17 mouse cellular contexts compared by ENCODE assay signal in the genomic region with DNA sequence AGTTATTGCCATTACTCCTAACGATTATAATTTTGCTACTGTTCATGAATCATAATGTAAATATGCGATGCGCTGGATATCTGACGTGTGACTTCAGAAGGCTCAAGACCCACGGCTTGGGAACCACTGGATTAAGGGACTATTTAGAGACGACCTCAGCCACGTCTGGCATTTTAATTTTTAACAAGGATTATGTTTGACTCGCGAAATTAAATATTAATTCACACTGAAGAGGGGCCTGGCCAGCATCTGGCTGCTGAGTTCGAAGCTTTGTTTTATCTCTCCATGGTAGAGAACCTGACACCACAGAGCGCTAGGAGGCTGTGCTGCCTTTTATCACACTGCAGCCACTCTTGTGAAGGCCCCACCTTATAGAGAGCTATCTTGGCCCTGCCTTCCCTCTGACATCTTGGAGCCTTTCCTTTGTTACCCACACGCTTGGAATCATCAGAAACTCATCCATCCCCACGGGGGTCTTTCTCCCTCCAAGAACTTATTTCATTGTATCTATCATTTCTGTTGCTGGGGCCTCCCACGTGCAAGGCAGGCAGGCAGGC. TPM values are rescaled to one million over a fixed set of nuclear protein-coding genes. Genes with fewer than 3 reads are reported as not detected.
DNase-seq lines count a peak whose midpoint lies in the region; ATAC-seq and TF ChIP-seq lines count a peak whose summit lies in the region.
"Had no signal": no experiment of that assay in that cellular context is flagged by ENCODE, and none has a peak within 500 bp of the region (broad histone marks: within the 10 kb centered on the region; RNA-seq: fewer than 3 reads in every experiment).

No protein-coding gene starts in this region.

- peaks cover 0 to 20% of the 10 kb centered on the region in 2 experiments; a peak in 2 of 4 replicates for H3K36me3 ChIP-seq in MEL (ENCODE audit: control insufficient read depth in 1 of 2, insufficient read depth in 2 of 2, low read length in 2 of 2)
- peaks cover 39% of the 10 kb centered on the region for H3K36me3 ChIP-seq in liver, embryonic 15.5 days (replicated peaks)
- H3K36me3 ChIP-seq: embryonic facial prominence, embryonic 13.5 days; midbrain, embryonic 15.5 days; neural tube, embryonic 12.5 days had no signal

- peaks cover 6 to 22% of the 10 kb centered on the region in 2 experiments; a peak in 3 of 4 replicates for H3K4me1 ChIP-seq in MEL (ENCODE audit: control insufficient read depth in 1 of 2, insufficient read depth in 2 of 2, low read length in 2 of 2)
- H3K4me1 ChIP-seq in liver, embryonic 15.5 days (replicated peaks), result peaks cover 90% of the 10 kb centered on the region
- H3K4me1 ChIP-seq: embryonic facial prominence, embryonic 13.5 days; midbrain, embryonic 15.5 days; neural tube, embryonic 12.5 days had no signal

- no peak for TF ChIP-seq RAD21 in MEL (IDR thresholded peaks at IDR 0.05; ENCODE audit: low read depth, low read length)

- peak overlapping the region in 1 of 2 experiments; percentile 14; a peak in 2 of 4 replicates for H3K4me3 ChIP-seq in MEL (ENCODE audit: control insufficient read depth in 1 of 2, insufficient read depth in 1 of 2, low read depth in 2 of 2, low read length in 2 of 2)
- peak overlapping the region; percentile 34; the same call in 1 of the 2 replicates for H3K4me3 ChIP-seq in liver, embryonic 15.5 days (replicated peaks)
- H3K4me3 ChIP-seq: embryonic facial prominence, embryonic 13.5 days; midbrain, embryonic 15.5 days; neural tube, embryonic 12.5 days had no signal

- TF ChIP-seq EP300 in MEL (IDR thresholded peaks at IDR 0.05; ENCODE audit: low read depth in 1 of 2, low read length in 2 of 2), result peak; percentile 70 to 80; a peak in 3 of 4 replicates

- no peaks in the 10 kb centered on the region for H3K9me3 ChIP-seq in MEL (replicated peaks; ENCODE audit: insufficient read depth, low read length)
- H3K9me3 ChIP-seq in liver, embryonic 15.5 days (replicated peaks), result no peaks in the 10 kb centered on the region
- H3K9me3 ChIP-seq: embryonic facial prominence, embryonic 13.5 days; midbrain, embryonic 15.5 days; neural tube, embryonic 12.5 days had no signal

- peak overlapping the region; percentile 45 for H3K9ac ChIP-seq in MEL (ENCODE audit: control insufficient read depth, low read depth, low read length, poor library complexity, severe bottlenecking)
- peak overlapping the region; percentile 63 for H3K9ac ChIP-seq in liver, embryonic 15.5 days
- H3K9ac ChIP-seq: embryonic facial prominence, embryonic 13.5 days; forebrain, postnatal 0 days; midbrain, embryonic 15.5 days; neural tube, embryonic 12.5 days had no signal

- no peaks in the 10 kb centered on the region for H3K79me2 ChIP-seq in MEL (ENCODE audit: control insufficient read depth, insufficient read depth, low read length, poor library complexity)

- peak overlapping the region; percentile 81 for H3K27ac ChIP-seq in MEL (ENCODE audit: control insufficient read depth, low read depth, low read length)
- peak overlapping the region; percentile 99 for H3K27ac ChIP-seq in liver, embryonic 15.5 days (replicated peaks)
- H3K27ac ChIP-seq: embryonic facial prominence, embryonic 13.5 days; midbrain, embryonic 15.5 days; neural tube, embryonic 12.5 days had no signal

- peak; percentile 36 for DNase-seq in kidney, adult 11 months
- no peak for DNase-seq in kidney, postnatal 14 days
- peak; percentile 91 for DNase-seq in MEL (ENCODE audit: low read depth, low spot score)
- DNase-seq in c-Kit-positive CD71-positive TER-119-negative erythroid progenitor cells, embryonic 14.5 days (ENCODE audit: low read depth), result peak; percentile 82
- DNase-seq in ovary, adult 18-20 months (ENCODE audit: low spot score), result no peak
- no peak for DNase-seq in ovary, postnatal 36 days (ENCODE audit: low spot score)
- no peak for DNase-seq in thymus, postnatal 36 days
- DNase-seq: cerebellum, postnatal 25 days; forebrain, postnatal 0 days; heart, postnatal 4 days; left cerebral cortex, postnatal 4 days had no signal

- TF ChIP-seq POLR2A in MEL (IDR thresholded peaks at IDR 0.05; ENCODE audit: control insufficient read depth in 1 of 2, insufficient read depth in 1 of 2, low read depth in 1 of 2, low read length in 2 of 2, poor library complexity in 1 of 2), result peak in 1 of 2 experiments; percentile 49; a peak in 1 of 4 replicates

- no peaks in the 10 kb centered on the region for H3K27me3 ChIP-seq in MEL (ENCODE audit: control insufficient read depth in 1 of 2, insufficient read depth in 2 of 2, low read length in 2 of 2)
- H3K27me3 ChIP-seq in liver, embryonic 15.5 days, result no peaks in the 10 kb centered on the region
- H3K27me3 ChIP-seq: embryonic facial prominence, embryonic 13.5 days; midbrain, embryonic 15.5 days; neural tube, embryonic 12.5 days had no signal

- TF ChIP-seq CTCF in MEL (IDR thresholded peaks at IDR 0.05 in 2 of 3, conservative IDR thresholded peaks at IDR 0.05 in 1 of 3; ENCODE audit: control insufficient read depth in 1 of 3, insufficient read depth in 1 of 3, low read depth in 2 of 3, low read length in 3 of 3, poor library complexity in 1 of 3, severe bottlenecking in 1 of 3), result no peak

- peak overlapping the region; percentile 73 for H3K4me2 ChIP-seq in liver, embryonic 15.5 days
- H3K4me2 ChIP-seq: embryonic facial prominence, embryonic 13.5 days; midbrain, embryonic 15.5 days; neural tube, embryonic 12.5 days had no signal

- ATAC-seq in liver, embryonic 15.5 days (ENCODE audit: insufficient read depth), result peak; percentile 74
- ATAC-seq: forebrain, postnatal 0 days; lung, postnatal 0 days; midbrain, embryonic 15.5 days had no signal

- 36% methylated on average over 14 of the region's 14 CpGs for WGBS in liver, embryonic 15.5 days (ENCODE audit: insufficient replicate concordance)

TF ChIP-seq in MEL, 35 proteins besides CTCF, POLR2A, EP300 and RAD21:
- TF ChIP-seq CHD1 (IDR thresholded peaks at IDR 0.05; ENCODE audit: low read depth, low read length) (no peak), MAFK (IDR thresholded peaks at IDR 0.05; ENCODE audit: borderline replicate concordance, low read depth, low read length) (no peak), GATA1 (IDR thresholded peaks at IDR 0.05; ENCODE audit: low read depth, low read length) (peak; percentile 88), POLR2AphosphoS2 (IDR thresholded peaks at IDR 0.05; ENCODE audit: low read length) (no peak), NRF1 (IDR thresholded peaks at IDR 0.05; ENCODE audit: insufficient read depth, low read depth, low read length, poor library complexity, severe bottlenecking) (no peak), JUND (IDR thresholded peaks at IDR 0.05; ENCODE audit: low read depth, low read length) (no peak), ZMIZ1 (IDR thresholded peaks at IDR 0.05; ENCODE audit: low read depth, low read length) (no peak), TAL1 (IDR thresholded peaks at IDR 0.05; ENCODE audit: low read length) (peak; percentile 81), HCFC1 (IDR thresholded peaks at IDR 0.05; ENCODE audit: low read depth, low read length) (no peak), E2F4 (IDR thresholded peaks at IDR 0.05; ENCODE audit: borderline replicate concordance, low read depth, low read length) (no peak), USF1 (IDR thresholded peaks at IDR 0.05; ENCODE audit: low read depth, low read length) (no peak), CHD2 (IDR thresholded peaks at IDR 0.05; ENCODE audit: low read length) (no peak), TCF12 (IDR thresholded peaks at IDR 0.05; ENCODE audit: low read depth, low read length) (peak; percentile 87), GABPA (IDR thresholded peaks at IDR 0.05; ENCODE audit: low read depth, low read length) (no peak), TBP (IDR thresholded peaks at IDR 0.05; ENCODE audit: low read depth, low read length) (peak; percentile 65), ETS1 (IDR thresholded peaks at IDR 0.05; ENCODE audit: low read depth, low read length) (peak; percentile 56; the same call in 1 of the 2 replicates), MEF2A (IDR thresholded peaks at IDR 0.05; ENCODE audit: extremely low read depth, insufficient replicate concordance, low read depth, low read length, poor library complexity, severe bottlenecking) (no peak), SIN3A (IDR thresholded peaks at IDR 0.05; ENCODE audit: low read length) (no peak)

RNA-seq across cellular contexts. Expression of gene Tmem120b, which starts 24.9 kb away (rescaled TPM):
- 4.3 and 6.8 TPM in 2 replicates for total RNA-seq in MEL (2012; rRNA removed)
- 1 to 10 TPM in 1 of 2 experiments, not detected in 1; 5.6 TPM for polyA plus RNA-seq in MEL (2012; ENCODE audit: insufficient read depth in 1 of 2, insufficient read length in 2 of 2, low read depth in 1 of 2, low replicate concordance in 2 of 2, missing spikeins in 1 of 2)
- polyA plus RNA-seq in liver, embryonic 15.5 days (2015; fragmentation: Nextera tagmentation; extraction: Ambion mirVana), result 25.8 and 27.0 TPM in 2 replicates

RNA-seq across cellular contexts. Expression of gene Rhof, which starts 39.3 kb away (rescaled TPM):
- 2.5 and 4.1 TPM in 2 replicates for total RNA-seq in MEL (2012; rRNA removed)
- 10 to 100 TPM in 1 of 2 experiments, not detected in 1; 10.4 TPM for polyA plus RNA-seq in MEL (2012; ENCODE audit: insufficient read depth in 1 of 2, insufficient read length in 2 of 2, low read depth in 1 of 2, low replicate concordance in 2 of 2, missing spikeins in 1 of 2)
- polyA plus RNA-seq in liver, embryonic 15.5 days (2015; fragmentation: Nextera tagmentation; extraction: Ambion mirVana), result 1.7 and 2.1 TPM in 2 replicates

RNA-seq across cellular contexts. Expression of gene Morn3, which starts 46.3 kb away (rescaled TPM):
- total RNA-seq in MEL (2012; rRNA removed), result not detected in 2 replicates
- not detected for polyA plus RNA-seq in MEL (2012; ENCODE audit: insufficient read depth in 1 of 2, insufficient read length in 2 of 2, low read depth in 1 of 2, low replicate concordance in 2 of 2, missing spikeins in 1 of 2)
- not detected in 2 replicates for polyA plus RNA-seq in liver, embryonic 15.5 days (2015; fragmentation: Nextera tagmentation; extraction: Ambion mirVana)
- total RNA-seq: forebrain, postnatal 0 days; heart, postnatal 4 days; left cerebral cortex, postnatal 4 days had no signal
- polyA plus RNA-seq: embryonic facial prominence, embryonic 13.5 days; midbrain, embryonic 15.5 days; neural tube, embryonic 12.5 days; urinary bladder, adult 2 months had no signal

RNA-seq across cellular contexts. Expression of gene Setd1b, which starts 48.8 kb away (rescaled TPM):
- 3.0 and 4.1 TPM in 2 replicates for total RNA-seq in MEL (2012; rRNA removed)
- 10 to 100 TPM in 1 of 2 experiments, not detected in 1; 23.5 TPM for polyA plus RNA-seq in MEL (2012; ENCODE audit: insufficient read depth in 1 of 2, insufficient read length in 2 of 2, low read depth in 1 of 2, low replicate concordance in 2 of 2, missing spikeins in 1 of 2)
- 3.9 and 4.2 TPM in 2 replicates for polyA plus RNA-seq in liver, embryonic 15.5 days (2015; fragmentation: Nextera tagmentation; extraction: Ambion mirVana)

Comparison
In these comparisons a context has a peak if more than half of its experiments do, and no peak if none do; other contexts are left out.
1. DNase-seq: peak in kidney, adult 11 months (single experiment), MEL (single experiment) and c-Kit-positive CD71-positive TER-119-negative erythroid progenitor cells, embryonic 14.5 days (single experiment); none in kidney, postnatal 14 days (single experiment), ovary, adult 18-20 months (single experiment), ovary, postnatal 36 days (single experiment) and thymus, postnatal 36 days (0 of 2).